Mouse (Mus musculus): Measurements from ENCODE around the gene Methig1.
"Not testable (repeated sequence)": the region's sequence is repeated elsewhere in the genome, so short reads cannot be mapped to it uniquely, and the experiment has no call there.

The Methig1 gene

DNA sequence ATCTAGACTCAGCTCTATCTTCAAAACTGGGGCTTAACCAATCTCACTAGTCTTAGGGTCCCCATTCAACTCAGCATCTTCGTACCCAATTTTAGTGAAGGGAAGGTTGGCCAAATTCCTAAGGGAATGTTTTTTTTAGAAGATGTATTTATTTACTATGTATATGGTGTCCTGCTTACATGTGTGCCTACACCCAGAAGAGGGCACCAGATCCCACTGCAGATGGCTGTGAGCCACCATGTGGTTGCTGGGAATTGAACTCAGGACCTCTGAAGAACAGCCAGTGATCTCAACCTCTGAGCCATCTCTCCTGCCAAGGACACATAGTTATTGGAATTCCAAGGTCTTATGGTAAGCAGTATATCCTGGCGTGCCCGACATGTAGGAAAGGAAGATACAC is 42.6 kb downstream of the Methig1 start:
- DNase-seq (ENCODE audit: low spot score in 2 of 2), result no peak

GRCm38 (mm10) chr15:100400592-100401250 is 47.8 kb downstream of the Methig1 start:
- DNase-seq (ENCODE audit: low spot score in 2 of 2), result no peak

DNA sequence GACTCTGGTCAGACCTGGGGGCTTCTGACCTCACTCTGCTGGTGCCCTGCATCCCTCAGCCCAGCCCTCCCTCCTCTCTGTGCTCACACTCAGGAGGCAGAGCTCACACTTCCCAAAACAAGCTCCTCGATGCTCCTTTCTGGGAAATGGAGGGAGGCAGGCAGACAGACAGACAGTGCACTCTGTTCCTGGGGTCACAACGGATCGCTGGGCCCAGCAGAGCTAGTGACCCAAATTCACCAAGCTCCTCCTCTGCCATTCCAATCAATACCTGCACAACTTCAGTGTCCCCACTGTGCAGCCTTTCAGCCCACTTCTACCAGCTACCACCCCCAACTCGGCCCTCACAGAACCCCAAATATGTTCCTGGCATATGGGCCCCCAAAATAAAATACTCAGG is 48.9 kb downstream of the Methig1 start:
- DNase-seq (ENCODE audit: low spot score in 2 of 2), result no peak

DNA sequence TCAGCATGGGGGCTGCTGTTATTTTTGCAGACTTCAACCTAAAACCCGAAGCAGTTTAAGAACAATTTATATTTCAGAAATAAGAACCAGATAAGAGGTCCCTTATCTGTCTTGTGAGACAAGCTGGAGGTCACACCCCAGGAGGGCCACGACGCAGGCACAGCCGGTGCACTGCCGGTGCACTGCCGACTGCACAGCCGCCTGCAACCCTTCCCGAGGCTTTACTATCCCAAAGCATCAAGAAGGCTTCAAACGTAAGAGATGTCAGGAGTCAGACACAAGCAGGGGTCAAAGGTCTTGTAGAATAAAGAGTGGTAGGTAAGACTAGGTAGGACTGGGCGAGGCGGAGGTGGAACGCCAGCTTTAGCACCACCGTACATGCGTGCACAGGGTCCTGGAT is 49.4 kb downstream of the Methig1 start:
- DNase-seq (ENCODE audit: low spot score in 2 of 2), result no peak

- no peak for DNase-seq (ENCODE audit: low spot score in 2 of 2)
Observed at GRCm38 (mm10) chr15:100402798-100403197, 49.8 kb downstream of the Methig1 start.

DNA sequence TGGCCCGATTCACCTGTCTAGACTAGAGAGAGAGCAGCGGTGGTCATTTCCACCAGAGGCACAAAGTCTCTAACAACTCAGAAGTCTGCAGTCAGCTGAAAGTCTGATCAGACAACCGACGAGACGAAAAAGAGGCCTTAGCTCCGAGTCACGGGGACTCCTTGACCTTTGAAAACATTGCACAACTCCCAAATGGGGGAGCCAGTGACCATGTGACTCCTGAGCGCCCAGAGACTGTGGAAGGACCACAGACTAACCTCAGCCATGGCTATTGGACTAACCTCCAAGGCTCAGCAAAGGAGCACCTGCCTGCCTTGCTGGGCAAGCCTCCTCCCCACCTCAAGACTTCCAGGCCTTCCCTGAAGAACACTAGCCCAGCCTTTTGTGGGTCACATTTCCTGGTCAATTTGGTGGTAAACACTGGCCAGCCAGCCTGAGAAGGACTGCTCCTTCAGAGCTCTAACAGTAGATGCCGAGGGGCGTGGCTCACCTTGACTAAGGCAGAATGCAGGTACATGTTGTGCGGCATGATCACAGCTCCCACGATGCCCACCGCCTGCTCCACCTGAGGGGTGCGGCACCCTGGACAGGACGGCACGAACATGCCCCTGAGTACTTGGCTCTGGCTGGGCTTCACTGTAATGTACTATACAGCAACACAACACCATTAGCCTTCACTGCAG is 50.5 kb downstream of the Methig1 start:
- no peak for DNase-seq (ENCODE audit: low spot score in 2 of 2)

- DNase-seq (ENCODE audit: low spot score in 2 of 2), result no peak
Observed at GRCm38 (mm10) chr15:100406088-100406487, 53.1 kb downstream of the Methig1 start.

- DNase-seq (ENCODE audit: low spot score in 2 of 2), result no peak
Observed at GRCm38 (mm10) chr15:100410918-100411672, 58.1 kb downstream of the Methig1 start.

DNA sequence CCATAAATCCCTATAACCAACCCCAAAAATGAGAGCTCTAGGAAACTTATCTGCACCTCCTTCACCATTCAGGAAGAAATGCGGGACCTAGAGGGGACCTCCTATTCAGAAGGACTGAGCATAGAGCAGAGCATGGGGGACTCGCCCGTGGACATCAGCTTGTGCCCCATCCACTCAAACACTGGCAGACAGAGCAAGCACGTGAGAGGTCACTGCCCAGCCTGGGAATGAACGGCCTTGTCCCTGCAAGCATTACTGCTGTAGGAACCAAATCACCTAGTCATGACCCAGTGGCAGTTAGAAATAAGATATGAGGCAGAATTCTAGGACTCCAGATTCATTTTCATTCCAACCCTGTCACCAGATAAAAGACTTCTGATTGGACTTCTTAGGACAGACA is 58.8 kb downstream of the Methig1 start:
- no peak for DNase-seq (ENCODE audit: low spot score in 2 of 2)

- DNase-seq (ENCODE audit: low spot score in 2 of 2), result no peak
Observed at GRCm38 (mm10) chr15:100413306-100413705, 60.4 kb downstream of the Methig1 start.

DNA sequence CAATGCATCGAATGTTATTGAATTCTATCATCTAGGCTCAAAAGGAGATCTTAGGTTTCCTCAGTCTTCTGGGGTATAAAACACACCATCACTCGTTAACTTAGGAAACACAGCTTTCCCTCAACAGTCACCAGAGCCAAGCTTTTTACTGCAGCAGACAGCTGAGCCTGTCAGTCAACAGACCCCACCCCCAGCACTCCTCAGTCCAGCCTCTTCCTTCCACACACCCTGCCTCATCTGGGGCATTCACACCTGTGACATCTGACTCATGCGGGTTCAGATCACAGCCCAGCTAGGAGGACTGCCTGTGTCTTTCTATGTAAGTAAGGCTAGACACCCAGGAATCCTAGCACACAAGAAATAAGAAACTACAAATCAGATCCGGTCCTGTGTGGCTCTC is 61.1 kb downstream of the Methig1 start:
- no peak for DNase-seq (ENCODE audit: low spot score in 2 of 2)

DNA sequence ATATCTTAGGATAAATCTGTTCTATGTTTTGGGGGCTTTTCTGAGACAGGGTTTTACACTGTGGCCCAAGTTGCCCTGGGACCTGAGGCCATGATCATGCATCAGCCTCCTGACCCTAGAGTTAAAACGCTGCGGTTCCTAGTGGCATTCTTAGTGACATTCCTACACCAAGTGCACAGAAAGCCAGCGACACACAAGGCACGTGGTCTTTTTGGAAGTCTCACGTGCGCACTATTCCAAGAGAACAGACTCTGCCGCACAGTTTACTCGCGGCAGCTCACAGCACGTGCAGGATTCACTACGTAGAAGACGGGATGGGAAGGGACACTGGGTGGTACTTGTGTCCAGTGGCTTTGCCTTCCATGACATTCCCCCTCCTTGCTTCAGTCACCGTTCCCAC is 62.0 kb downstream of the Methig1 start:
- no peak for DNase-seq (ENCODE audit: low spot score in 2 of 2)

- no peak for DNase-seq (ENCODE audit: low spot score in 2 of 2)
Observed at GRCm38 (mm10) chr15:100415684-100416083, 62.7 kb downstream of the Methig1 start.

DNA sequence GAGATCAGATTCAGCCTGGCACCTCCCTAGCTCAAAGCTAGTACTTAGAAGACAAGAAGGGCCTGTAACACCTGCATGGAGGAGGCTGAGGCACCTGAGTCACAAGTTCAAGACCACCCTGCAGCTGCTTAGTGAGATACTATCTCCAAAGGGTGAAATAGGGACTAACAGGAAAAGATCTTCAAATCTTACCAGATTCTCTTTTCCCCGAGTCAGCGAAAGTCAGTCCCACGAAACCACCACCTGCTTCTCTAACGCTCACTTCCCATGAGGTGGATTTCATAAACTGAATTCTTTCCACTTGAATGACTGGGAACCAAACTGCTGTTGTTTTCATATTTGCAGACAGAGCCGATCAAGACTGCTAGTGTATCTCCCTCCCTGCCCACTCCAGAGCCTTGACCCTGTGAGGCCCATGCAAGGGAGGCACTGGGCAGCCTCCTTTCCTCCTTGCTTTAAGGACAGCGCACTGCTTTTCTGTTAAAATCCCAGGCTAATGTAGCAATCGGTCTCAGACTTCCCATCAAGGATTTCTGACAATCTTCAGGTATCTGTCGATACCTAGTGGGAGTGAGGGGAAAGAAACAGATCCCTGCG is 65.0 kb downstream of the Methig1 start:
- no peak for DNase-seq (ENCODE audit: low spot score in 2 of 2)

DNA sequence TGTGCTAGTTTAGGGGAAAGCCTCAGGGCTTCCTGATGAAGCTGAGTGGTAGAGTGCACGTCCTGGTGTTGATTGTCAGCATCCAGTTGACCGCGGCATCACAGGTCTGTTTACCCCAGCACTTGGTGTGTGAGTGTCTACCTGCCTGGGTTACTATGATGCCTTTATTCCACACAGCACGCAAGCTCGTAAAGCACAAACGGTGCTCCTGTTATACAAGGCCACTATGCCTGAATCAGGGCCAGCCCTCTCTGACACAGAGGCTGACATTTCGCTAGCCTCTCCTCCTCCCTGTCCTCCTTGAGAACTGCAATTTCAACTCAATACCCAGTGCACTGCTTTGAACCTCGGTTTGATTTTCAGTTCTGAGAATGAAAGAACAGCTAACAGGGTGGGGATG is 66.4 kb downstream of the Methig1 start:
- DNase-seq (ENCODE audit: low spot score in 2 of 2), result no peak

DNA sequence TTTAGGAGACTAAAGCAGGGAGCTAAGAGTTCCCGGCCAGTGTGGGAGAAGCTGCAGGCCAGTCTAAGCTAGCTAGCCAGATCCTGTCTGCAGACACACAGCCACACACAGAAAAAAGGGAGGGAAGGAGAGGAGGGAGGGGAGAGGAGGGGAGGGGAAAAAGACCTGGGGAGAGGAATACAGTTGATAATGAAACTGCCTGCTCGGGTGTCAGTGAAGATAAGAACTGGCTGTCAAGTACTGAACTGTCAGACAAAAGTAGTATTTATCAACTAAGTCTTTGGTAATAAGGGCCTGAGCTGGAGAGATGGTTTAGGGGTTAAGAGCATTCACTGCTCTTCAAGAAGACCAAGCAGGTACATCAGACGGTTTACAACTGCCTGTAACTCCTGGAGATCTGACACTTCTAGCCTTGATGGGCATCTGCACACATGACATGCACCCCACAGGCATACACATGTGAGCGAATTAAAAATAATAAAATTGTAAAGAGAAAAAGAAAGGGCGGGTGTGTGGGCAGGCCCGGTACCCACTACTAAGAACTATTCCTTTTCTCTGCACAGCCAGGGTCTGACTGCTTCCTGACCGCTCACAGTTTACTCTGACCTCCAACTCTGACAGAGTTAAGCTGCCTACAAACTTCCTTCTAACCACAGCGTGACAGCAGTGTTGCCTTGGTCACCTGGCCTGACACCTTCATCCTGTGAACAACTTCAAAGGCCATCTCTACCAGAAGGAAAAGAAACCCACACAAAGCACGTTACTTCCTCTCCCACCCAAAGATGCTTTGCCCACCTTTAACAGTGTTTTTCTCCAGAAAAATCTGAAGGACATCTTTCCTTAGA is 67.2 kb downstream of the Methig1 start:
- DNase-seq (ENCODE audit: low spot score in 2 of 2), result no peak

DNA sequence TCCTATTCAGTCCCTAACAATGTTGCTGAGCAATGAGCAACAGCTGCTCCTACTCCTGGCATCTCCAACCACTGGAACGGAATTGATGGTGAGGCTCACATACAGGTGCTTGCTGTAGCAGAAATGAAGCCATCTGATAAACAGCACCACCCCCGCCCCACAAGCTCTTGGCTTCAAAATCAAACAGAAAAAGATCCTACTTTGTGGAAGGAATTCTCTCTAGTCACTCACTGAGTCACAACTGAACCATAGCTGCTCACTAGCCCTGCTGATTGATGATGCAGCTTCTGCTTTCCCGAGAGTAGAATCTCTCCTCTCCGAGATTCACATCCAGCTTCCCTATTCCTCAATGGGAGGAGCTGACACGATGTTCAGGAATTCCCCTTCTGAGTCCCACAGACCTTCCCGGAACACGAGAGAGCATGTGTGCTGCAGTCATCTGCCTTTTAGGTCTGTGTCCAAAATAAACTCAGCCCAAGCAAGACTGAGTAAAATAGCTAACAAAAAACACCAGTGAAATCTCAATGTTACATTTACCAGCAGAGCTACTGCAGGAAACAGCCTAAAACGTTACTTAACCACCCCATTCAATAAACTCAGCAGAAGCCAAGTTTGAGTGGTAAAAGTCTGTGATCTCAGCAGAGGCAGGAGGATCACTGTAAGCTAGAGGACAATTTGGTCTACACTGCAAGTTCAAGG is 68.3 kb downstream of the Methig1 start:
- peak in 1 of 2 experiments; percentile 20 for DNase-seq (ENCODE audit: low spot score in 2 of 2)

GRCm38 (mm10) chr15:100421758-100422197 is 68.8 kb downstream of the Methig1 start, which contains the start of gene Gm5475:
TSS of gene Gm5475 (plus strand) at chr15:100422147.
- DNase-seq (ENCODE audit: low spot score in 2 of 2), result not testable (repeated sequence)

GRCm38 (mm10) chr15:100422476-100422875 is 69.5 kb downstream of the Methig1 start:
- peak in 1 of 2 experiments; percentile 18 for DNase-seq (ENCODE audit: low spot score in 2 of 2)

All from right cerebral cortex, adult 2 months (tissue).